Mouse (Mus musculus) common myeloid progenitor, adult 5-6 weeks (primary cell): ENCODE results near the gene Hpgd. TPM values are rescaled to one million over a fixed set of nuclear protein-coding genes. Genes with fewer than 3 reads are reported as not detected.

Experiments
- ATAC-seq: replicated peaks from 2 replicates; pipeline ENCODE4 v1.8.0; 2016; ENCODE audit warnings: low read depth, mild to moderate bottlenecking, moderate TSS enrichment, inconsistent platforms; ENCODE audit not compliant: poor library complexity, severe bottlenecking
- total RNA-seq: library from RNA; stranded (forward); fragments of 200-1000, 187-1606 nt; gene quantifications from 2 replicates; pipeline ENCODE4 v1.2.3, GENCODE M21; 2017

Gene Hpgd
- total RNA-seq, 1 experiment from 2014 or later: 1.4 TPM

DNA sequence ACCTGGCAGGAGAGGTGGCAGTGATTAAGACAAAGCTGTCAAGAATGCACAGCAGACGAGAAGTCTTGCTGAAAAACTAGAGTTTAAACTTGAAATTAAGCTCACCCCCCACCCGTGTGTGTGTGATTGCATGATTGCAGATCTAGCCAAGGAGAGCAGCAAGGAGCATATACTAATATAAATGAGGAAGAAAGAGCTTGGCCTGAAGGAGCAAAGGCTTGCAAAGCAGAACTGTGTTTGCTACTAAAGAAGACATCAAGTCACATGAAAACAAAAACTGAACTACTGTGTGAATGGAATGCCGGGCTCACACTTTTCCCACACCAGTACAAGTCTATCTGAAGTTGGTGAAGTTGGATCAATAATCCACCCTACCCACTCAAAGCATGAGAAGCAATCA is 20.8 kb downstream of the Hpgd start:
- no peak for ATAC-seq

DNA sequence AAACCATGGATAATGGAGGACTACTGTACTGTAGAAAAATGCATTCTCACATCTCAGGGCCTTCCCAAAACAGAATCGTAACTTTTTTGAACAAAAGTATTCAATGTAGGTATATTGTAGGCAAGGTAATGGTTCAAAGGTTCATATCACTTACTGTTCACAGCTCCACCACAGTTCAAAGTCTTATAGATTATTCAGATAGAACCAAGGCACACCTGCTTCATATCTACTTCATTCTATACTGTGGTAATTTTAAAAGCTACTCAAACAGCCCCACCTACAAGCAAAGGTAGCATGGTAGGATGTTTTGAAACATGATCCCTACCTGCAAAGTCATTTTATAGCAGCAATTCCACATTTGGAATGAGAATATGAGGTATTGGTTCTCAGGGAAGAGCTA is 28.9 kb downstream of the Hpgd start:
- no peak for ATAC-seq

DNA sequence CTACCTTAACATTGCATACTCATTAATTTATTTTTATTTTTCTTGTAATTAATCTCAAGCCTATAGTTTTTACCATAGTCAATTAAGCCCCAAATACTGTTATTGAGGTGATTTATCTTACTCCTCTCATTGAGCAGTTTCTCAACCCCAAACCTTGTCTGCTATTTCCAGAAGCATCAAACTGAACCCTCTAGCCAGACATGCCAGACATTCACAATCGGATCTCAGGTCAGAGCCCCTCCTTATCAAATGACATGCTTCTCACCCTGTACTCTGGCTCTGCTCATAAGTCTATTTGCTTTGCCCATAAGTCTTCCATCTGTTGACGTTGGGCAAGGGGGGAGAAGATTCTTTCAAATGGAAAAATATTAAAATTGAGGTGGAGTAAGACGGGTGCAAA is 33.3 kb downstream of the Hpgd start:
- no peak for ATAC-seq

DNA sequence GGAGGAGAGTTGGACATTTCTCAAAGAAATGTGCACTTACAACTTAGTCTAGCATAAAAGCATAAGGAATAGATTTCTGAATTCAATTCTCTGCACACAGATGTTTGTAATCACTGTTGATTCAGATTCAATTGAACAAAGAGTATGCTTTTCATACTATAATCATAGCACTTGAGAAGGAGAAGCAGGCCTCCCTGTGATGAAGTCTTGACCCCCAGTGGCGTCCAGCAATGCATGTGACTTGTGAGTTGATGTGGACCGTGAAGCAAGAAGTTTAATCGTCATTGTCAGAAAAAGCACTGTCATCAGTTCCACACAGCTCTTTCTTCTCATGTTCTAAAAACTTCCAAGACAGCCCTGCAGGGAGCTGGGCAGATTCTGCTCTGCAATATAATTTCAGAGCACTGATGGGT is 33.8 kb downstream of the Hpgd start:
- ATAC-seq: no peak

DNA sequence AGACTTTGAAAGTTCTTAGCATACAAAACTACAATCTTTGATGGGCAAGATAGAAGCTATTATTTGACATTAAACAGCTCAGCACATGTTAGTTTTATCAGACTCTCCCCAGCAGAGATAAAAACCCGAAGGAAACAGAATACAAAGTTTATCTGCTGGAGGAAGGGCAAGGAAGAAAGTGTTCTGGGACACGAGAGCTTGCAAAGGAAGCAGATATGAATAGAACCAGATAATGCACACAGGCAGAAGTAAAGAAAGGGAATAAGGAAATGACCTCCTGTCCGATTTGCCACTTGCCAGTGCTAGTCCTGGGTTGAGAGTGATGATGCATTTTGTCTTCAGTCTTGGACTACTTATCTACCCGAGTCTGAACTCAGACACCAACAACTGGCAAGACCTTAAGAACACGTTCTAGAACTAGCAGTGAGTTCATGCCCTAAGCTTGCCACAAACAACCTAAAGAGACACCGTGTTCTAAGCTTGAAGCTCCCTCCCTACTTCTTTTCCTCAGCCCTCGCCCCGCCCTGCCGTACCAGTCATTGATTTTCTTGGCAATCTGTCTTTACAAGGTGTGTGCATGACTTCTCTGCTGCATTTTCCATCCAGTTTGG is 41.1 kb downstream of the Hpgd start:
- no peak for ATAC-seq

DNA sequence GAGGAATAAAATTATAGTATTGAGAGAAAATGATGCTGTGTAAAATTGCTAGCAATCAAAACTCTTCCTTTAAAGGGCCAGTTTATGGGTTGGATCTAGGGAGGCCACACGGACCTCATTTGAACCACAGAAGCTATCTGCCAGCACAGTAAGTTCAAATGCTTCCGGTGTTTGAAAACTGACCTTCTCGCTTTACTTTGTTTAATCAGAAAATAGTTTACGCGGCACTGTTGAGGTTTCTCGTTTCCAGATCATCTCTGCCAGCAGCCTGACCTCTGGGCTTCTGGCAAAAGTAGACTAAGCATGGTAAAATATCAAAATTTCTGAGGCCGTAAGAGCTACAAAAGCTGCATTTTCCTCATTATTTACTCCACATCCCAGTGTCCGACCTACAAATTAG is 42.4 kb downstream of the Hpgd start:
- ATAC-seq: no peak

DNA sequence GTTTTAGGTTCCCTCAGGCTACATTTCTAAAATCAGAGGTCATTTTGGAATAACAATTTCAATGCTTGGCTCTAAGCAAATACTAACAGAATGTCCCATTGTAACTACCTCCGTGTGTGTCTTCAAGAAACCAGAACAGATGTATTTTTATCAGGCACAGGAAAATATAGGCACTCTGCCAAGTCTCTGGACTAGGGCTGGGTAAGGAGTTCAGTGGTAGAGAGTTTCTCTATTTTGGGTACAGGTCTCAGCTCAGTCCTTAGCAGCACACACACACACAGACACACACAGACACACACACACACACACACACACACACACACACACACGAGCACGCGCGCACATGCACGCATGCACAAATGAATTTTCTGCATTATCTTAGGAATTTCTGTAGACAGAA is 49.1 kb downstream of the Hpgd start:
- ATAC-seq: no peak

DNA sequence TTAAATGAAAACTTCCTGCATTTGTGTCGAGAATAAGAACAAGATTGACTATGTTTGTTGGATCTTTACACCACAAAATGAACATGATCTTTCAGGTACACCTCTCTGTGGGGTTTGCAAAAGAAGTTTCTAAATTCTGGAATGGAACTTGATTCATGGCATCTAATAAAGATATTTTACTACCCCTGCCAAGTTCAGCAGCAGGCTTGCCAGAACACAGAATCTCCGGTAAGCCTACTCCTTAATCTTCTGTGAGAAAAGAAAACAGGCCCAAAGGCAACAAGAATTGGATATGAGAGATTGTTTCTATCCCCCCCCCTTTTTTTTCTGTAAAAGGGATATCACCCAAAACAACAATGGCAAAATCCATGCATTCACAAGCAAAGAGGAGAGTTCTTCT is 49.6 kb downstream of the Hpgd start:
- ATAC-seq: no peak

DNA sequence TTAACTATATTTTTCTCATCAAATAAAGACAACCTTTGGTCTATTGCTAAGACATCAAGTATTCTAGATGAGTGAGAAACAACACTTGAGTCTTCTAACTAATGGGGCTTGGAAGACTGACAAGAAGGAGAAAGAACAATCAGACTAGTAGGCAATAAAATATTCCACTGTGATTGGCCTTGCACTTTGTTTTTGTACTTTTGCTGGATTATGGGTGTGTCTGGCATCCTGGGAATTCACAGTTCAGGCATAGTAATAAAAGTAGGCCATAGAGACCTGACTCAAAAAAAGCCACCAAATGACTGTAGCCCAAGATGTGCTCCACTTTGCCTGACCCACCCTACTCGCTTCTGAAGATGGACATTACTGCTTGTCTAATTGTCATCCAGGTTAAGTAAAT is 50.0 kb downstream of the Hpgd start:
- no peak for ATAC-seq

DNA sequence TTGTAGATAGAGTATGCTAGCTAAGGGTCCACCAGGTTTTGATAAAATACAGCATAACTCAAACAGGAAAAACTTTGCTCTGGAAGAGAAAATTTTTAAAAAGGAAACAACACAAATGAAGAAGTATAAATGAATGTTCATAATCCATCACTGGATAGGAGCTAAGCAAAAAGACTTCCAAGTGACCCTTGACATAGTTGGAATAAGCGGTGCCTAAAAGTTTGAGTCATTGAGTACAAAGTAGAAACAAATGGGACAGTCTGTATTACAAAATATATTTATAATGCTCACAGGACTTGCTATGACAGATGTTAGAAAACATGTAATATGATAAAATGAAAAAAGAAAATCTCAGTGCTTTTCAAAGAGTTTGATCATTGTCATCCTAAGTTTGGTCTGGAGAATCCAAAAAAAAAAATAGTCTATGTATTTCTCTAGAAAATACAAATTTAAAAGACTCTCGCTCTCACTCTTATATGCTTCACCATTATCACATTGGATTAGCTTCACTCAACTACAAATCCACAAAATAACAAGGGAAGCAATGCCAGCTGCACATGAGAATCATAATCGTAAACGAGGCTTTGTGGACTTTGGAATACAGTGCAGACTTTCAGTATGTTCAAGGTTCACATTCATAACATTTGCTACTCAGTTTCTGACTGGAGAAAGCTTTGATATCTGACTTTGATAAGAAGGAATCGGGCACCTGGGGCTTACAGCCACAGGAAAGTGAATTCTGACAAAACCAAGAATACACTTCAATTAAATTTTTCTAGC is 51.4 kb downstream of the Hpgd start:
- no peak for ATAC-seq

DNA sequence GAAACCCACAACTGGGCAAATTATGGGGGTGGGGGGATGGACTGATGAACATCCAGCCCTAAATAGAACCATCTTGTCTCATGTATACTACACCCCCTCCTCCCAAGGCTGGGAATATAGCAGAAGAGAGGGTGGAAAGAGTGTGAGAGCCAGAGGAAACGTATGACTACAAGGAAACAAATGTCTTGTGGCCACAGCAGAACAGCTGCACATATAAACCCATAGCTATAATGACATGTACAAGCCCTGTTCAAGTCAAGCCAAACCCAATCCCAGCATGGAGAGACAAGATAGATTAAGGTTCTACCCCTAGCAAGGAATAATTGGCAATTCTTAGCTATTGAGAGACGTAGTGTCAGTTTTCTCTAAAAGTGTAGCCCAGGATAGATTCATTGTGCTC is 68.8 kb downstream of the Hpgd start:
- ATAC-seq: no peak
